Mouse (Mus musculus) gastrocnemius, adult 2 months (tissue): ENCODE measurements around the gene BC005624. TPM values are rescaled to one million over a fixed set of nuclear protein-coding genes. Genes with fewer than 3 reads are reported as not detected.

Experiments used
- DNase-seq: peaks from one replicate; pipeline ENCODE4 v3.0.0; 2022
- H3K27ac ChIP-seq: fragments of 200-600 bp; 2 replicates; pipeline ENCODE4 v1.8.1; 2022; ENCODE audit warnings: mild to moderate bottlenecking
- H3K4me3 ChIP-seq: fragments of 200-600 bp; 2 replicates; pipeline ENCODE4 v1.8.1; 2022; ENCODE audit warnings: mild to moderate bottlenecking, moderate library complexity
- CTCF ChIP-seq: fragments of 200-600 bp; IDR thresholded peaks from 2 replicates; pipeline ENCODE4 v1.8.1; 2022; ENCODE audit warnings: antibody characterized with exemption, mild to moderate bottlenecking, moderate library complexity
- intact Hi-C: fragments of 180-260 bp; cut with DNase I; formaldehyde crosslinking; loops from one replicate; pipeline ENCODE4 v1.15.1; 2025
- long read RNA-seq, 2 experiments: library from polyadenylated mRNA; stranded (forward); transcript quantifications; one replicate each; pipeline ENCODE4 v2.0.0; 2021
- total RNA-seq, 2 experiments: library from RNA; stranded (reverse); gene quantifications; 2 replicates each; pipeline ENCODE4 v1.2.3; 2021

The BC005624 gene
- 10 to 100 TPM; 25.9 to 26.6 TPM for total RNA-seq
- long read RNA-seq, experiment 1, transcript BC005624-201 (9 exons, 1,984 nt) = major isoform, 48 of 54 reads
- long read RNA-seq, experiment 1, partial matches to known transcripts = 3 of 54 reads
- long read RNA-seq, experiment 1, other reads (novel, unspliced or antisense) = 3 of 54 reads
- long read RNA-seq, experiment 2, transcript BC005624-201 (9 exons, 1,984 nt) = major isoform, 46 of 49 reads
- long read RNA-seq, experiment 2, partial matches to known transcripts = 1 of 49 reads
- long read RNA-seq, experiment 2, other reads (novel, unspliced or antisense) = 2 of 49 reads

GRCm38 (mm10) chr2:30981790-30982513 is at the start of gene BC005624, which contains the start of gene Usp20:
Gene BC005624 (minus strand): TSS chr2:30982201.
Gene Usp20 (plus strand): TSS chr2:30982279.
- intact Hi-C loops = no loop called here
- Histone ChIP-seq H3K4me3 (peak within 1 kb of the TSS; percentile 89), H3K27ac (peak within 1 kb of the TSS; percentile 92)
- no peak; the same call in 1 of the 2 replicates for TF ChIP-seq CTCF
- DNase-seq = peak; percentile 100

DNA sequence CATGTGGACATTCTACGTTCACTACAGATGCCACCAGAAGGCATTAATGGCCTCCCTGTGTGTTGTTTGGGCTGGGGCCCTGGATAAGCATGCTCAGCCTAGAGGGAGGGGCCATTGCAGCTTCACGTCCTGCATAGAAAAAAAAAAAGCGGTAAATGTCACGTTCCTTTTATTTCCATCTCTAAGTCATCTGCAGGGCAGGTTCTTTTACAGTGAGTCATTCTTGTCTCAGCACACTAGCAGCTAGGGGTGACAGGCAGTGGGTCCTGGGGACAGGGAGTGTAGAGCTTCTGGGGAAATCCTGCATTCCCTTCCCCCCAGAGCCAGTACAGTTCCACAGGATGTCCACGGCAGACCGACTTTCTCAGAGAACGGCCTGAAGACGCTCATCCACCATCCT is 44.6 kb upstream of the BC005624 start:
- Histone ChIP-seq H3K4me3 (no peak overlapping the region), H3K27ac (no peak overlapping the region)
- TF ChIP-seq CTCF = no peak
- intact Hi-C loops = loop anchor here (10.0 kb wide), 1 partner anchor 358 kb away; no protein-coding TSS in a partner anchor
- no peak for DNase-seq

DNA sequence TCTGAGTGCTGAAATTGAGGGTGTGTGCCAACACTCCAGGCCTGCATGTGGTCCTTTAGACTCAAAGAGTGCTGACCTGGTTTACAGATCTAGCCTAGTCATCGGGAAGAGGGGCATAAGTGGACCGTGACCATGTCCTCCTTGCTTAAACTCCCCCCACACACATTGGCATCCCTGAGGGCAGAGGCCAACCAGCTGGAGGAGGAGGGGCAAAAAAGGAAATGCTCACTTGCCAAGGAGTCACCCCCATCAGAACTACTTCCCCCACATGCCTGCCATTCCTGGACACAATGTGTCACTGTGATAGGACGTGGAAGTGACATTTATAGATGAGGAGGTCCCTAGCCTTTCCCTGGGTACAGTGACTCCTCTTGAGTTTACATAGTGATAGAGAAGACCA is 43.5 kb upstream of the BC005624 start:
- peak; percentile 21 for DNase-seq
- intact Hi-C loops = loop anchor here (2.0 to 10.0 kb wide), 2 partner anchors 265 to 359 kb away; no protein-coding TSS in a partner anchor
- Histone ChIP-seq H3K27ac (no peak overlapping the region), H3K4me3 (no peak overlapping the region)
- TF ChIP-seq CTCF = no peak

- intact Hi-C loops = loop anchor here (1.0 to 10.0 kb wide), 3 partner anchors 126 to 360 kb away; no protein-coding TSS in a partner anchor
- TF ChIP-seq CTCF = peak; percentile 100; the same call in 1 of the 2 replicates
- Histone ChIP-seq H3K27ac (no peak overlapping the region), H3K4me3 (no peak overlapping the region)
- DNase-seq = peak; percentile 58
These were observed 42.8 kb upstream of the BC005624 start for GRCm38 (mm10) chr2:31024618-31025370.

DNA sequence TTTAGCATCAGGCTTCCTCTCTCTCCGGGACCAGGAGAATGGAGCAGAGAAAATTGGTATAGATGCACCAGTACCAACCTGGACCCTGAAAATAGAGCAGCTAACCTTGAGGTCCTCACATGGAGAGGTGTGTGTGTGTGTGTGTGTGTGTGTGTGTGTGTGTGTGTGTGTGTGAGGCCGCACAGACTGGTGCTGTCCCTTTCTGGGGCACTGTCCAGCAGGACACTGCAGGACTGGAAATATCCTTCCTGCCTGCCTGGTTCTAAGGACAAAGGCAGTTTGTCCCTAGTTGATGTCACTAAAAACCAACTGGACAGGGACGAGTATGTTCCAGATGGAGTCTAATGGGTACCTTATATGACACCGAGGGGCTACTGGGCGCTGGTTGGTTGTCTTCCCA is 41.9 kb upstream of the BC005624 start:
- intact Hi-C loops = loop anchor here (1.0 to 10.0 kb wide), 3 partner anchors 126 to 361 kb away; no protein-coding TSS in a partner anchor
- Histone ChIP-seq H3K4me3 (no peak overlapping the region), H3K27ac (no peak overlapping the region)
- TF ChIP-seq CTCF = no peak
- DNase-seq = no peak

GRCm38 (mm10) chr2:31020202-31020601 is 38.2 kb upstream of the BC005624 start:
- intact Hi-C loops = loop anchor here (10.0 kb wide), 1 partner anchor 365 kb away; no protein-coding TSS in a partner anchor
- no peak for TF ChIP-seq CTCF
- Histone ChIP-seq H3K4me3 (no peak overlapping the region), H3K27ac (no peak overlapping the region)
- no peak for DNase-seq

DNA sequence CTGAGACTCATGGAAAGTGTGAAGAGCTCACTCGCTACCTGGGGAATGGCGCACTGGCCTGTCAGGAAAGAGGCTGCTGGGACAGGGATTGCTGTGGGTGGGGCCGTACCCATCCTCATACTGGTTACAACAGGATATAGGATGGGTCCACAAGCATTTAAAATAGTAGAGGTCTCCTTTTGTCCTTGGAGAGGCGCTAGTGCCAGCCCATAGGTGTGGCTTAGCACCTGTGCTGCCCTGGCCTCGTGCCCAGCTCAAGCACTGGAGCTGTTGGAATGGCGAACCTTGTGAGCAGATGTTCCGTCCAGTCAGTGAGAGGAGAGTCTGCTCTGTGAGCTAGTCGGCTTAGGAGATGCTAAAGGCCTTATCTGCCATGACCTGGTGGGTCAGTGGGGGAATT is 37.0 kb upstream of the BC005624 start:
- DNase-seq = no peak
- no peak for TF ChIP-seq CTCF
- Histone ChIP-seq H3K27ac (no peak overlapping the region), H3K4me3 (no peak overlapping the region)
- intact Hi-C loops = no loop called here

GRCm38 (mm10) chr2:31018519-31018918 is 36.5 kb upstream of the BC005624 start:
- intact Hi-C loops = no loop called here
- Histone ChIP-seq H3K27ac (no peak overlapping the region), H3K4me3 (no peak overlapping the region)
- TF ChIP-seq CTCF = no peak
- DNase-seq = no peak

DNA sequence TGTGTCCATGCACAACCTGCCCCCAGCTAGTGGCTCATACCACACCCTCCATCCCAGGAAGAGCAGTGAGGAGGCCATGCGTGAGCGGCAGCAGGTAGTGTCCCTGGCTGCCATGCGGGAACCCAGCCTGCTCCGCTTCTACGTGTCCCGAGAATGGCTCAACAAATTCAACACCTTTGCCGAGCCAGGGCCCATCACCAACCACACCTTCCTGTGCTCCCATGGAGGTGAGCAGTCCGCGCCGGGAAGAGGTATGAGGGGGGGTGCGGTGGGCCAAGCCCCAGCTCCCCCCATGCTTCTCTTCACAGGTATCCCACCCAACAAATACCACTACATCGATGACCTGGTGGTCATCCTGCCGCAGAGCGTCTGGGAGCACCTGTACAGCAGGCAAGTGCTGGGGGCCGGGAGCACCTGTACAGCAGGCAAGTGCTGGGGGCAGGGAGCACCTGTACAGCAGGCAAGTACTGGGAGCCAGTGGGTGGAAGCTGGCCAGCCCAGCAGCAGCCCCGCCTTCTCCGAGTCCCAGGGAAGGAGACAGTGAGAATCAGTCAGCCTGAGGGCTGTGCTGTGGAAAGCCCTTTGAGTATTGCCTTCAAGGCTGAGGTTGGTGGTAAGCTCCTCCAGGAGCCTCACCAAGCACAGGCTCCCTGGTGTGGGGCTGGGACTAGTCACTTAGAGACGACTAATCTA is 35.8 kb upstream of the BC005624 start:
- DNase-seq = no peak
- Histone ChIP-seq H3K27ac (no peak overlapping the region), H3K4me3 (no peak overlapping the region)
- no peak for TF ChIP-seq CTCF
- intact Hi-C loops = no loop called here

- DNase-seq = no peak
- Histone ChIP-seq H3K4me3 (no peak overlapping the region), H3K27ac (no peak overlapping the region)
- intact Hi-C loops = no loop called here
- no peak for TF ChIP-seq CTCF
These were observed 31.5 kb upstream of the BC005624 start for GRCm38 (mm10) chr2:31013371-31014120.

DNA sequence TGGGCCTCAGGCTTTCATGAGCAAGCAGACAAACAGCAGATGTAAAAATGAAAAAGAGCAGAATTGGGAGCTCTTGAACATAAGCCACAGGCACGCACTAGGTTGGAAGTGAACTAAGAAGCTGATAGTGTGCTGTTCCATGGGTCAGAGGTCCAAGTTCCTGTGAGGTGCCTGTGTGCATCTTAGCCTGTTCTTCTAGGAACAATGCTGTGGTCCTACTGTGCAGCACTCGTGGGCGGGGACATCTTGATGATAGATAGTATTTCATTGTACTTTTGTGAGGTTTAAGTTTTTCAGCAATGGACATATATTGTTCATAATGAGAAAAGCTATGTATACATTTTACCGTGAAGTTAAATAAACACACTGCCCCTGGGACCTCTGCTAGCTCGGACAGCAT is 25.2 kb upstream of the BC005624 start:
- no peak for DNase-seq
- TF ChIP-seq CTCF = no peak
- intact Hi-C loops = no loop called here
- no peak overlapping the region for H3K4me3 ChIP-seq
- H3K27ac ChIP-seq = no peak overlapping the region

DNA sequence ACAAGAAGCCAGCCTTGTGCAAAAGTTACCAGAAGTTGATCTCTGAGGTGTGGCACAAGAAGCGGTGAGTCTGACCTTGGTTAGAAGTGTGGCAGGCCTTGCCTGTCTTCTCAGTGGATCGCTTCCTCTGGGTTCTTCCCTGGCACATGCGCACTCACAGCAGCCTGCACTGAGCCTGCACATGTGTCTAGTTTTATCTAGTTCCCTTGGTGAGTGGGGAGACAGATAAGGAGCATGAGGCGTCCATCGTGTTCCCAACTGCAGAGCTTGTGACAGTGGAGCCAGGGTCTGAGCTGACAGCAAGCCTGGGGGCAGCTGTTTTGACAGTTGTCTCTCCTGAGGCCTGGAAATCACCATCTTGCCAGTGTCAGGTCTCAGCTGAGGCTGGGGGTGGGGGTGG is 24.4 kb upstream of the BC005624 start:
- Histone ChIP-seq H3K27ac (no peak overlapping the region), H3K4me3 (no peak overlapping the region)
- intact Hi-C loops = no loop called here
- TF ChIP-seq CTCF = no peak
- no peak for DNase-seq
